Mouse (Mus musculus) cerebellum, postnatal 14 days (tissue): ENCODE results near the gene Lrp5.

Experiments
- DNase-seq, 2 experiments: peaks; one replicate each; pipeline ENCODE4 v3.0.0; 2021; ENCODE audit warnings: mixed read lengths in 2 of 2

The Lrp5 gene

GRCm38 (mm10) chr19:3654940-3655339 is 31.4 kb downstream of the Lrp5 start:
- no peak for DNase-seq

GRCm38 (mm10) chr19:3654058-3654457 is 32.3 kb downstream of the Lrp5 start:
- no peak for DNase-seq

GRCm38 (mm10) chr19:3653508-3653907 is 32.9 kb downstream of the Lrp5 start:
- DNase-seq: peak in 1 of 2 experiments; percentile 27

GRCm38 (mm10) chr19:3651989-3652388 is 34.4 kb downstream of the Lrp5 start:
- DNase-seq: no peak

- peak in 1 of 2 experiments; percentile 37 for DNase-seq
These were observed 35.1 kb downstream of the Lrp5 start for GRCm38 (mm10) chr19:3651220-3651619.

GRCm38 (mm10) chr19:3650448-3650847 is 35.9 kb downstream of the Lrp5 start:
- no peak for DNase-seq

GRCm38 (mm10) chr19:3648830-3649450 is 37.4 kb downstream of the Lrp5 start:
- DNase-seq: no peak

- DNase-seq: no peak
These were observed 38.4 kb downstream of the Lrp5 start for GRCm38 (mm10) chr19:3647999-3648398.

- no peak for DNase-seq
These were observed 40.6 kb downstream of the Lrp5 start for GRCm38 (mm10) chr19:3645813-3646212.

- DNase-seq: no peak
These were observed 41.0 kb downstream of the Lrp5 start for GRCm38 (mm10) chr19:3645318-3645717.

- DNase-seq: no peak
These were observed 46.8 kb downstream of the Lrp5 start for GRCm38 (mm10) chr19:3639561-3639960.

- peak in 1 of 2 experiments; percentile 50 for DNase-seq
These were observed 47.7 kb downstream of the Lrp5 start for GRCm38 (mm10) chr19:3638698-3639097.

GRCm38 (mm10) chr19:3632018-3632417 is 54.3 kb downstream of the Lrp5 start:
- no peak for DNase-seq

- DNase-seq: no peak
These were observed 54.9 kb downstream of the Lrp5 start for GRCm38 (mm10) chr19:3631431-3631830.

- DNase-seq: peak; percentile 42 to 45
These were observed 55.9 kb downstream of the Lrp5 start for GRCm38 (mm10) chr19:3630486-3630885.

- no peak for DNase-seq
These were observed 56.3 kb downstream of the Lrp5 start for GRCm38 (mm10) chr19:3630027-3630426.

GRCm38 (mm10) chr19:3628223-3628622 is 58.1 kb downstream of the Lrp5 start:
- no peak for DNase-seq

GRCm38 (mm10) chr19:3625111-3625510 is 61.3 kb downstream of the Lrp5 start:
- no peak for DNase-seq

GRCm38 (mm10) chr19:3623824-3624223 is 62.5 kb downstream of the Lrp5 start:
- DNase-seq: peak; percentile 66 to 77

- no peak for DNase-seq
These were observed 63.1 kb downstream of the Lrp5 start for GRCm38 (mm10) chr19:3623294-3623693.

- DNase-seq: peak; percentile 54 to 64
These were observed 65.5 kb downstream of the Lrp5 start for GRCm38 (mm10) chr19:3620871-3621270.

- DNase-seq: no peak
These were observed 67.0 kb downstream of the Lrp5 start for GRCm38 (mm10) chr19:3619359-3619758.

GRCm38 (mm10) chr19:3613991-3614390 is 72.4 kb downstream of the Lrp5 start:
- no peak for DNase-seq

- no peak for DNase-seq
These were observed 73.7 kb downstream of the Lrp5 start for GRCm38 (mm10) chr19:3612534-3613273.
